Mouse (Mus musculus) large intestine, adult 2 months (tissue): Measurements from ENCODE around the gene Pde4c. TPM values are rescaled to one million over a fixed set of nuclear protein-coding genes. Genes with fewer than 3 reads are reported as not detected.

ENCODE experiments used
- DNase-seq: peaks from one replicate; pipeline ENCODE4 v3.0.0-alpha.2; 2012; ENCODE audit warnings: low read depth, low spot score
- WGBS: fragments of 180-500 bp; shearing (Covaris S2); methylation state at CpG from one replicate; pipeline ENCODE4 v1.1.7; 2018; 5-methylcytosine and 5-hydroxymethylcytosine counted together
- polyA plus RNA-seq: library from polyadenylated mRNA; depleted of rRNA; stranded (reverse); fragments of >200 nt; gene quantifications from 2 replicates; pipeline ENCODE4 v1.2.3, GENCODE M21; 2012

Gene Pde4c
- polyA plus RNA-seq, 1 experiment, result 7.9 TPM

- WGBS, result 40% methylated on average over 4 of the region's 4 CpGs
- DNase-seq, result no peak
These were observed 26.6 kb upstream of the Pde4c start for GRCm38 (mm10) chr8:70696946-70697345.

GRCm38 (mm10) chr8:70697366-70698250 lies 25.9 kb upstream of the Pde4c start:
- DNase-seq, result no peak
- 44% methylated on average over 12 of the region's 12 CpGs for WGBS

GRCm38 (mm10) chr8:70698310-70699109 lies 25.0 kb upstream of the Pde4c start, which contains the start of gene Jund:
Jund (plus strand) TSS chr8:70698949.
- no peak for DNase-seq
- WGBS, result under 1% methylated on average over 69 of the region's 69 CpGs

- no peak for DNase-seq
- WGBS, result under 1% methylated on average over 89 of the region's 89 CpGs
These were observed 24.2 kb upstream of the Pde4c start for GRCm38 (mm10) chr8:70699116-70699833.

- no peak for DNase-seq
These were observed 23.5 kb upstream of the Pde4c start for GRCm38 (mm10) chr8:70699834-70700554.

GRCm38 (mm10) chr8:70700555-70700922 lies 23.0 kb upstream of the Pde4c start:
- DNase-seq, result no peak
- WGBS, result 0% methylated on average over 20 of the region's 20 CpGs

More at GRCm38 (mm10) chr8:70699834-70700554, 23.5 kb upstream of the Pde4c start:
- WGBS, result under 1% methylated on average over 58 of the region's 59 CpGs

- 36% methylated on average over 10 of the region's 10 CpGs for WGBS
- no peak for DNase-seq
These were observed 22.2 kb upstream of the Pde4c start for GRCm38 (mm10) chr8:70701048-70701981.

- no peak for DNase-seq
- WGBS, result 40% methylated on average over 2 of the region's 2 CpGs
These were observed 21.3 kb upstream of the Pde4c start for GRCm38 (mm10) chr8:70701982-70702841.

- WGBS, result 39% methylated on average over 3 of the region's 3 CpGs
- no peak for DNase-seq
These were observed 20.7 kb upstream of the Pde4c start for GRCm38 (mm10) chr8:70702842-70703182.

- WGBS, result 95% methylated on average over 3 of the region's 3 CpGs
- DNase-seq, result no peak
These were observed 20.2 kb upstream of the Pde4c start, which contains the start of gene Iqcn for GRCm38 (mm10) chr8:70703287-70703686. Iqcn (plus strand) TSS chr8:70703457.

- DNase-seq, result no peak
- 85% methylated on average over 14 of the region's 14 CpGs for WGBS
These were observed 15.2 kb upstream of the Pde4c start for GRCm38 (mm10) chr8:70708281-70708680.

GRCm38 (mm10) chr8:70709794-70710193 lies 13.7 kb upstream of the Pde4c start:
- DNase-seq, result no peak
- WGBS, result 86% methylated on average over 9 of the region's 9 CpGs

- DNase-seq, result no peak
- WGBS, result 94% methylated on average over 1 of the region's 1 CpGs
These were observed 13.2 kb upstream of the Pde4c start for GRCm38 (mm10) chr8:70710296-70710695.

- 82% methylated on average over 11 of the region's 11 CpGs for WGBS
- no peak for DNase-seq
These were observed 12.5 kb upstream of the Pde4c start for GRCm38 (mm10) chr8:70711041-70711440.

GRCm38 (mm10) chr8:70713991-70714390 lies 9.5 kb upstream of the Pde4c start:
- DNase-seq, result no peak
- 83% methylated on average over 7 of the region's 7 CpGs for WGBS

- no peak for DNase-seq
- 78% methylated on average over 2 of the region's 2 CpGs for WGBS
These were observed 8.4 kb upstream of the Pde4c start for GRCm38 (mm10) chr8:70715086-70715485.
